Mouse (Mus musculus) layer of hippocampus, postnatal 36 days (tissue): ENCODE results near the gene Edn1. TPM values are rescaled to one million over a fixed set of nuclear protein-coding genes. Genes with fewer than 3 reads are reported as not detected.

Experiments used
- DNase-seq, 2 experiments: peaks; one replicate each; pipeline ENCODE4 v3.0.0; 2022
- total RNA-seq, 2 experiments: library from RNA; stranded (reverse); gene quantifications; 2 replicates each; pipeline ENCODE4 v1.2.3; 2021

The Edn1 gene
- total RNA-seq, 2 experiments from 2014 or later, result 1.5 to 2.0 TPM

- no peak for DNase-seq
Measured at GRCm38 (mm10) chr13:42317808-42318207, 16.5 kb downstream of the Edn1 start.

GRCm38 (mm10) chr13:42328576-42328975 is 27.3 kb downstream of the Edn1 start:
- no peak for DNase-seq

GRCm38 (mm10) chr13:42331104-42331503 is 29.8 kb downstream of the Edn1 start:
- DNase-seq, result no peak

- DNase-seq, result no peak
Measured at GRCm38 (mm10) chr13:42334981-42335380, 33.7 kb downstream of the Edn1 start.

- DNase-seq, result no peak
Measured at GRCm38 (mm10) chr13:42336414-42336813, 35.1 kb downstream of the Edn1 start.

- DNase-seq, result no peak
Measured at GRCm38 (mm10) chr13:42337072-42337471, 35.8 kb downstream of the Edn1 start.

GRCm38 (mm10) chr13:42339466-42339865 is 38.2 kb downstream of the Edn1 start:
- no peak for DNase-seq

- no peak for DNase-seq
Measured at GRCm38 (mm10) chr13:42341871-42342532, 40.7 kb downstream of the Edn1 start.

- DNase-seq, result no peak
Measured at GRCm38 (mm10) chr13:42345439-42345838, 44.2 kb downstream of the Edn1 start.

GRCm38 (mm10) chr13:42346414-42346813 is 45.1 kb downstream of the Edn1 start:
- no peak for DNase-seq

- DNase-seq, result no peak
Measured at GRCm38 (mm10) chr13:42351675-42352074, 50.4 kb downstream of the Edn1 start.

Other genes starting within 250 kb of the Edn1 start
- gene Hivep1, start 249.5 kb upstream of the Edn1 start, total RNA-seq, result 10 to 100 TPM; 24.2 TPM